Mouse (Mus musculus) brain, embryonic 18.5 days (tissue): ENCODE data around the gene Card9.
A peak's percentile ranks its signal among the peaks of the same experiment; 100 is the strongest.

ENCODE experiments used
- DNase-seq: peaks from one replicate; pipeline ENCODE4 v3.0.0-alpha.2; 2012; ENCODE audit warnings: low read depth, low spot score

Card9 gene

DNA sequence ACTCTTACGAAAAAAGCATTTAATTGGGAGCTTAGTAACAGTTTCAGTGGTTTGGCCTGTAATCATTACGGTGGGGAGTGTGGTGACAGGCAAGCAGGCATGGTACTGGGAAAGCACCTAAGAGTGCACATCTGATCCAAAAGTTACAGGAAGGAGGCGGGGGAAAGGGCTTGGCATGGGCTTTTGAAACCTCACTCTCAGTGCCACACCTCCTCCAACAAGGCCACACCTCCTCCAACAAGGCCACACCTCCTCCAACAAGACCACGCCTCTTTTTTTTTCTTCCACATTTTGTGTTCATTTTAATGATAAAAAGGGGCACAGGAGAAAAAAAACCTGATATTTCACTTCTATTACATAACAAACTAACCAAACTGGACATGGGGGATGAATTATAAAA lies 32.9 kb downstream of the Card9 start:
- DNase-seq = no peak

DNA sequence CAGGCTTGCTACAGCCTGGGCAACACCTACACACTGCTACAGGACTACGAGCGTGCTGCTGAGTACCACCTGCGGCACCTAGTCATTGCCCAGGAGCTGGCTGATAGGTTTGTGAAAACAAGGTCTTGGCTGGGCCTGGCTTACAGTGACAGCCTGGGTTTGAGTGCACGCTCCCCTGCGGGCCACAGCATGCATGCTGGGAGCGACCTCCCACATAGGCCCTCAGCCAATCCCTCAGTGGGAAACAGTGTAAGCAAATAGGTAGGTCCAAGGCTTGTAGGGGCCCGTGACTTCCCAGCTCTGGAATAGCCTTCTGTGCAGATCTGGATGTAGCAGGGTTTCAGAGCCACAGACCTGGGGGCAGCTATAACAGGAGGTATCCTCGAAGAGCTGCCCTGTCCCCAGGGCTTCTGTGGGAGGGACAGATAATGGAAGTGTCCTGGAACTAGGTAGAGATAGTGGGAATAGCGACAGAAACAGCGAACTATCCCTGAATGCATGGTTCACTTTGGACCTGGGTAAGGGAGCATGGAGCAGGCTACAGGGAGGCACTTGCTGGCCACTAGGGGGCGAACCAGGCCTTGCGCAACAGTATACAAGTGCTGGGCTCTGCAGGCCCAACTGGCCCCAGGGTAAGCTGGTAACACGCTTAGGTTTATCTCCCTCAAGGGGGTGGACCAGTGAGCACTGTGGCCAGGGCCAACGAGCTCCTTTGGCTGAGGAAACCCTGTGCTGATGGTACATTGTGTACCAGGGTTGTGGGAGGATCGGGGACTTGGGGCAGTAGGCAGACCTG lies 35.1 kb downstream of the Card9 start:
- DNase-seq = no peak

DNA sequence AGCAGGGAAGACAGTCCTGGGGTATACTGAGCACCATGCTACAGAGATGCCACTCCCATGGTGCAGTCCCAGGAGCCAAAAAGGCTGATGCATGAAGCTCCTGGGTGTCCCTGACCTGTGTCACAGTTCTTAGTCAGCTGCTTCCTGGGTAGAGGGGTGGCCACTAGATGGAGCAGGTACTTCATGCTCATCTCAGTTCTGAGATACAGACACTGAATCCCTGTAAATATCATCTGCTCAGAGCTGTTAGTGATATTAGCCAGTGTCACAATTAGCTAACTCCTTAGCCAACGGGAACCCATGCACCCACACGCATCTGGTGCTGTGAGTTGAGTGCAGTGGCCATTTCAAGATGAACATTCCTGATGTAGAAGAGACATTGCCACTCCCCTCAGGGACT lies 35.8 kb downstream of the Card9 start:
- DNase-seq = no peak

DNA sequence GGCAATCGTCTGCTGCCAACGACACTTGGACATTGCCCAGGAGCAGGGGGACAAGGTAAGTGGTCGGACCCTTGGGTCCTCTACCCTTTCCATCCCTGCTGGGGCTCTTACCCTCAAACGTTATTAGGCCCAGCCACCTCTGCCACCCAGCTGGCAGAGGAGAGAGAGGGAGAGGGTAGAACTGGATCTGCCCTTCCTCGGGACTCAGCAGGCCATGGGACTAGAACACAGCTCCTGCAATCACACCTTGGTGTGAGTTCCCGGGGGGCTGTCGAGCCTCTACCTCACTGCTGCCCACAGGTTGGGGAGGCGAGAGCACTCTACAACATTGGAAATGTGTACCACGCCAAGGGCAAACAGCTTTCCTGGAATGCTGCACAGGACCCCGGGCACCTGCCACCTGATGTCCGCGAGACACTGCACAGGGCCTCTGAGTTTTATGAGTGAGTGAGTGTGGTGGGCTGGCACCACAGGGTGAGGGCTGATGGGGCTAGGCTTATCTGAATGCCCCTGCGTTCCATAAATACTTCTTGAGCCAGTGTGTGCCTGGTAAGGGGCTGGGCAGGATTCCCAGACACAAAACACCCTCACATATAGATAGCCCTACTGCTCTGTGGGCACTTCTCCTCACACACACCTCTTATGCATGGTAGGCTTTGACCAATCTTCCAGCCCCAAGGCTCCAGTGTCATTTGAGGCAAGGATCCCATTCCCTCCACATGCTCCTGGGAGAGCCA lies 37.0 kb downstream of the Card9 start:
- DNase-seq = no peak

DNA sequence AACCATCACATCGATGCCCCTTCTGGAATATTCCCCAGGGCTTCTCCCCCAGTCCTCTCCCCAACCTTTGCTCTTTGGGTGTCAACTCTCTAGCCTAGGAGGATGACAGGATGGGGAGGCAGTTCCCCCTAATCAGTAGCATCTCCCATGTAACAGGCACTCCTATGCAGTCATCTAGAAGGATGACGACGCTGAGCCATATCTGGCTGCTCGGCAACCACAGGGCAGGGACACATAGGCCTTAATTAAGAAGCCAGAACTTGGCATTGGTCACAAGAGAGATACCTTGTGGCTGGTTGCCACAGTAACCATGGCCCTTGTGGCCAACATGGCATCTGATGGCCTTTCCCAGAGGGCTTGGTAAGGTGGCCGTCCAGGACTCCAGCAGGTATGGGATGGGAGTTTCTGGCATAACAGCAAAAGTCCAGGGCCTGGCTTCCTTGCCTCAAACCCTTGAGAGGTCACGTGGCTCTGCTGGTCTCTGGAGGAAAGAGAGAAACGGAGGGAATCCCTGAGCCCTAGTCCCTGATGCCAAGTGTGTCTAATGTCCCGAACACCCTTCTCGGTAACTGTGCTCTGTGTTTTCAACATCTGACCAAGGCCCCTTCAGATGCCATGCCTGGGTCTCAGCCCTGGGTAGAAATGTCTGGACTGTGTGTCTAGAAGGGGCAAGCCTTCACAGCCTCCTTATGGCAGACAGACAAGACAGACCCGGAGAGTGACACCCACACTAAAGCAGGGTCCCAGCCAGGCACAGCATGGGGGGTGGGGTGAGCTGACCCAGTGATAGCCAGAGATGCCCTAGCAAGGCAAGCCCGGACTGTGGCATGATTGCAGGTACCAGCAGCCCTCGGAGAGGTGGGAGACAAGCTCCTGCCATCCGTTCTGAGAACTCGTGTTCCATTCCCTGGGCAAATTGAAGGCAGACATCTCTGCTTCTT lies 40.2 kb downstream of the Card9 start:
- DNase-seq = no peak

DNA sequence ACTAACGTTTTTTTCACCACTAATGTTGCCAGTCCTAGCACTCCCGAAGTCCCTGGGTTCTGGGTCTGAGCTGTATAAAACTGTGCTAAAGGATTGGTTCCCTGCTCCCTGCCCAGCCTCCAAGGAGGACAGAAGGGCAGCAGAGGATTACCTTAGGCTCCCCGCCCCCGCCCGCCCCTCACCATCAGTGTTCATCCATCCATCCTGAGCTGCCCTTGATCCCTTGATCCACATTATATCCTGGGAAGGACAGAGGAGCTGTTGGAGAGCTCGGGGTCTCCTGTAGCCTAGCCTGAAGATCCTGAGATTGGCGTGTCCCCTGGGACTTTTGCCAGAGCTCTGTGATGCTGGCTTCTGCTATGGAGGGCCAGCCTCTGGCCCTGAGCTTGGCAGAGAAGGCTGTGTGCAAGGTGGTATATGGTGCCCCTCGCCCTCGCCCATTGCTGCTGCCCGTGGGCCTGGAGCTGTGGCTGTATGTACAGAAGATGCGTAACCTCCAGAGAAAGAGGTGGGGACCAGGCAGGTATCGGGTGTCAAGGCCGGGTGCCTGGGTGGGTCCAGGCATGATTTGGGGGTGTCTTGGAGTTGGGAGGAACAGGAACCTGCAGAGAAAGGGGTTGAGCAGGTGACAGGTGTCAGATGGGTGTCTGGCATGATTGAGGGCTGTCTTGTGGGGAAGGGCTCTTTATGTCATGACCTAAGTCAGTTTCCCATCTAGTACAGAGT lies 41.0 kb downstream of the Card9 start:
- DNase-seq = no peak

DNA sequence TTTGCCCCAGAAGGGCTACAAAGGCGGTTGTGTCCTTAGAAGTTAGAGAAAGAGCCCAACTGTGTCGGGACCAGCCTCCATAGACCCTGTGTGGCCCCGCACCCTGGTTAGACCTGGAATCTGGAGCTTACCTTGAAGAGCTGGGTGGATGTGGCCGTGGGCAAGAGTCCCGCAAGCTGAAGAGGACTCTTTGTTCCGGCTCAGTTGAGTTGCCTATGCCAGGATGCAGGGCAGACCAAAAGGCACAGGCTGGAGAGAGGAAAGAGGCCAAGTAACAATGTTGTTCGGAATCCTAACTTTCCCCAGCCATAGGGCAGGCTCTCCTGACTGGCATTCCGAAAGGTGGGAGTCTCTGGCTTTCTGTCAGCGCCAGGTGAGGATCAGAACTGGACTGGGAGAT lies 41.6 kb downstream of the Card9 start:
- no peak for DNase-seq

DNA sequence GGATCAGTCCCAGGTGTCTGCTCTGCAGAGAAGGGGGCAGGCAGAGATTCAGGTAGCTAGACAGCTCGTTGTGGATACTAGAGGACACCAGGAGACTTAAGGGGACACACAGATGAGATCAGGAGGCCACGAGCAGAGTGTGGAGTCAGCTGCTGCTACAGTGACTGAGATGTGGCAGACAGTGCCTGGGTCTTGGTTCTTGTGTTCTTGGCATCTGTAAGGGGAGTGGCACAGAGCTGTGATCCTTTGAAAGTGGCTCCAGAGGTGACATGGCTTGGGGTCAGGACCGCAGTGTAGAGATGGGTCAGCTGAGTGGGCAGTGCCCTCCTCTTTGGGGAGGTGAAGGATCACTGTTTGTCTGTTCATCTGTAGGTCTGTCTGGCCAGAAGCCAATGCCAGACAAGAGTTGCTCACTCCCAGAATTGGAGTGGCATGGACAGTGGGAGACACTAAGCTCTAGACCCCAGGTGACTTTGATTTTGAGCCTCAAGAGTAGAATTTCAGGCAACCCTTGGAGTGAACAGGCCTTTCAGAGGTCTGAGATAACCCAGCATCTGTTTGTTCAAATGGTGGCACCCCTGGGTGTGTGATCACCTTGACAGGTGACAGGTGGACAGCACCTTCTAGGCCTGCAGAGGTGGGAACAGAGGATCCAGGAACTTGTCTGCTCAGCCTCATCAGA lies 42.6 kb downstream of the Card9 start:
- DNase-seq = no peak

DNA sequence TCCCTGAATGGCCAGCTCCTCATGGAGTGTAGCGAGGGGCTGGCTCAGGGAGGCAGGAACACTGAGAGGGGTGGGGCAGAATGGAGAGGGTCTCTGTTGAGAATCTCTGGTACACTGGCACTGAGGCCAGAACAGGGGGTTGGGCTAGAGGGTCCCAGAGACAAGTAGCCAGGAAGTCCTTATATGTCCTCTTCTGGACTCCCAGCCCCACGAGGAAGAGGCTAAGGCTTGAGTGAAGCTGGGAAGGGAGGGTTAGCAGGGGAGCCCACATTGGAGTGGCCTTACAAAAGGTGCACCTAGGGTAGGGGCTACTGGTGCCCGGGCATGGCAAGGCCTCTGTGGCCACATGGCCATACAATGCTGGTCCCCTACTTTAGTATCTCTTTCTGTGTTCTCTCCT lies 43.3 kb downstream of the Card9 start:
- no peak for DNase-seq

DNA sequence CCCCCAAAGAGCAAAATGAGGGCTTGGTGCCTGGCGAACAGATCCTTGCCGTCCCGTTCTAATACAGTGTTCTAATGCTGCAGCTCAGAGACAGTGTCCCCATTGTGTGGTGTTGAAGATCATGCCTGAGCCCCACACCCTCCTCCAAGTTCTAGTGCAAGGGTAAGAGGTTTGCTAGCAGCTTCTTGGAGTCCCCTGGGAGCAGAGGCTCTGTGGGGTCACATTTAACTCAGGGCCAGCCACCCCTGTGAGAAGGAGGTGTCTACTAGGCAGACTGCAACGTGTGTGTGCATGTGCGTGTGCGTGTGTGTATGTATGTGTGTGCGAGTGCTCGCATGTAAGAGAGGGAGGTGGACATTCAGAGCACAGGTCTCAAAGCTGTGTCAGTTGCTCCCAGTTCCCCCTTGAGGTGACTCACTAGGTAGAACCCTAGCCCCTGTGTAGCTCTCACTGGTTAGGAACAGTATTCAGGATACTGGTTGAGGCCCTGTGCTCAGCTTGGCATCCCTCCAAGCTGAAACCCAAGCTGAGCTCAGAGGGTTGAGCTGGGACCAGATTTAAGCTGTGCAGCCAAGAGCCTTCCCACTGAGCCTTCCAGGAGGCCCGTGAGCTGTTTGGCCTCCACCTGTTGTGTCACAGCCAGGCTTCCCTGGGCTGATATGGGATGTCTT lies 44.0 kb downstream of the Card9 start:
- no peak for DNase-seq

DNA sequence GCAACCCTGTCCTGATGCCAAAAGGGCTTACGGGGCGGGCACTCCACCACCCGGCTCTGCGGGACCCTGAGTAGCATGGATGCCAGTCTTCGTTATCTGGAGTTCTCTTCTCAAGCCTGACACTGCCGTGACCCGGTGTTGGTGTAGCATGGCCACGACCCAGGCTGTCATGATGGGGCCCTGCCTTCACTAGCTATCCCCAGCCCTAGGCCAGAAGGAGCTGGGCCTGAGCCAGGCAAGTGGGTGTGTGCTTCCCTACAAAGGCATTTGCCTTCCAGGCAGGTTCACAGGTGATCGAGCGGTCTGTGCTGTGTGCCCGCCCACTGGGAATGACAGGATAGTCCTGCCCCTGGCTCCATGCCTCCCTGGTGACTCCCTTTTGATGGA lies 44.8 kb downstream of the Card9 start:
- no peak for DNase-seq

DNA sequence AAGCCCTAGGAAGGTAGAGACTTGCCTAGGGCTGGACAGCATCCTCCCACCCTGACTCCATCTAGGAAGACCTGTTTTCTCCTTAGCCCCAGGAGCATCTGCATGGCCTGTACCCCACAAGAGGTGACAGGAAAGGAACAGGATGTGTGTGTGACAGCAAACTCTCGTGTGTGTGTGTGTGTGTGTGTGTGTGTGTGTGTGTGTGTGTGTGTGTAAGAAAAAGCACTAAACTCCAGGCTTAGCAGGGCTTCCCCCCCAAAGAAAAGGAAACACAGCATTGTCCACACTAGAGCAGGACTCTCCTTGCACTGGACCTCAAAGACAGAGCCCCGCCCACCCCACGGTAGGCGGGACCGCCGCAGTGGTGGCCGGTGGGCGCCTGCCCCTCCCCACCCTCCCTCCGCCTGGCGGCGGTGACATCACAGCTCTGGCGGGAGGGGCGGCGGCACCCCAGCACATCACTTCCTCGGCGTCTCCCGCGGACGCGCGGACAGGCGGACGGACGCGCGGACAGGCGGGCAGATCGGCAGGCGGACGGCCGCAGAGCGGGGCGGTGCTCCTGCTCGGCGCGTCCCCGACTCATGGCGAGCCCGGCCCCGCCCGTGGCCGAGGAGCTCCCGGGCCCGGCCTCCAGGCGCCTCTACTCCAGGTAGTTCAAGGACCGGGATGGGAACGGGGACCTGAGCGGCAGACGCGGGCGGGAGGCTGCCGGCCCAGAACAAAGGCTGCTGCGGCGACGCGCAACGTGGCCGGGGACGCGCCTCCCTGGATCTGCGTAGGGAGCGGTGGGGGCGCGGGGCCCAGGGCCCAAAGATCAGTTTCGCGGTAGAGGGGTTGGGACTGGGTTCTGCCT lies 45.4 kb downstream of the Card9 start, which contains the start of gene Gpsm1:
TSS of gene Gpsm1 (plus strand) at position 444 of the 853 bp plus-strand sequence.
- DNase-seq = peak; percentile 65

DNA sequence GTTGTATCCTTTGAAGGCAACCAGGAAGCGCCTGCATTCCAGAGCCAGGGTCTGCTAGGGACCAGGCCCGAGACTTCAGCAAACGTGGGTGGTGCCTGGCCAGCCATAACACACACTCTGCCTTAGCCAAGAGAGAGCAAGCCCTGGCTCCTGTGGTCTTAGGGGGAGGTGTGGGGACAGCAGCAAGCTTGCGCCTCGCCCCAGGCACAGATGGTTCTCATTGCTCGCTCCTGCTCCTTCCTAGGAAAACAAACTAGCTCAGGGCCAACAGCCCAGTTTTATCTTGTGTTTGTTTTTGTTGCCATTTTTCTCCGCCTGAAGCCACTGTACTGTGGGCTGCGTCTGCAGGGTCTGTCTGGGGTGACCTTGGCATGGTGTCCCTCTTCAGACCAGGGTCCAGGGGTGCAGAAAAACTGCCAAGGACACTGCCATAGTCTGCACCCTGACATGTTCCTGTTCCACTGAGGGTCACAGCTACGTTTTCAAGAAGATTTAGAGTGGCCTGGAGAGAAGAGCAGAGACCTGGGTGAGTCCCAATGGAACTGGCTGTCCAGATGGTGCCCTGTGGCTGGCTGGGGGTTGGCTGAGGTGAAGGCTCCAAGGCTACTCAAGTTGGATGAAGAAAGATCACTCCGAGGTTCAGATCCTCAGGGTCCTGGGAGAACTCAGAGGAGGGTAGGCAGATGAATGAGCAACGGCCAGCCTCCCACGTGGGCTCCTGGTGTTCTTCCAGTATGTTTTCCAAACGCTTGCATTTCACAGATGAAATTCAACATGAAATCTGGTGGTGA lies 46.2 kb downstream of the Card9 start:
- DNase-seq = no peak

DNA sequence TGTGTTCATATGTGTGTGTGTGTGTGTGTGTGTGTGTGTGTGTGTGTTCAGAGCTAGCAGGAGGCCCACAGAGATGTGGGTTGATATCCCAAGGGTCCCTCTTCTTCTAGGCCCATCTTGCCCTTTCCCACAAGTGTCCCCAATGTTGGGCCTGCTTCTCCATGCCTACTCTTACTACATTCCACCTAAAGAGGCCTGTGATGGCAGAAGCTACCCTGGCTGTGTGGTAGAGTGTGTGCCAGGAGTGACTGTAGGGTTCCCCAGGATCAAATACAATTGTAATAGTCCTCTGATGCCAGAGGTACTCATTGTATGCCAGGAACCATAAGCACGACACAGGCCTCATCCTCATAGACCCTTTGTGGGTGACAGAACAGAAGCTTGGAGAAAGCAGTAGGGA lies 47.3 kb downstream of the Card9 start:
- no peak for DNase-seq

DNA sequence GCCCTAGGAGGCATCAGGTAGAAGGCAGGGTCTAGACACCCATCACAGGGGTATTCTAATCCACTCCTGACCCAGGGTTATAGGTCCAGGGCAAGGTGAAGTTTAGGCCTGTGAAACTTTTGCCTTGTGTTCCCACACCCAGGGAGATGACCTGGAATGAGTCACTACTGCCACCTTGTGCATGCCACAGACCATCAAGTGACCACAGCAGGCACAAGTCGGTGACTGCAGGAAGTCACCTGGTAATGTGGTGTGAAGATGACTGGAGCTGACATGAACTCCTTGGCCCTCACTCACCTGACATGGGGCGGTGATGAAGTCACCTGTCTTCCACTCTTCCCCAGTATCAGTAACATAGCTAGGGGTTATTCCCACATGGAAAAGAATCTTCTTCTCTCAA lies 47.9 kb downstream of the Card9 start:
- no peak for DNase-seq

DNA sequence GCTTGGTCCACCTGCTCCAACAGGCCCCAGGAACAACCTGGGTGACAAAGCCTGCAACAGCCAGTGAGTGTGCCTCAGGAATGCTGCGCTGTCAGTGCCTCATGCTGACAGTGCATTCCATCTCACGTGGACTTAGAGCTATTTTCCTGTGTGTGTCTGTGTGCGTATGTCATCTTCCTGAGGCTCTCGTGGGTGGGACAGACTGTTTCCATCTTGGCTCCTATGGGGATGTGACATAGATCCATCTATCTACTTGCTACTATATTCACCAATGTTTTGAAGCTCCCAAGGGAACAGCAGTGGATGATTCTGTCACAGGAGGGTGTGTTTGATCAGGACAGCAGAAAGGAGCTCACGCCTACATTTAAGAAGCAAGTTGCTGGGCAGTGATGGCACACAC lies 48.8 kb downstream of the Card9 start:
- DNase-seq = no peak

DNA sequence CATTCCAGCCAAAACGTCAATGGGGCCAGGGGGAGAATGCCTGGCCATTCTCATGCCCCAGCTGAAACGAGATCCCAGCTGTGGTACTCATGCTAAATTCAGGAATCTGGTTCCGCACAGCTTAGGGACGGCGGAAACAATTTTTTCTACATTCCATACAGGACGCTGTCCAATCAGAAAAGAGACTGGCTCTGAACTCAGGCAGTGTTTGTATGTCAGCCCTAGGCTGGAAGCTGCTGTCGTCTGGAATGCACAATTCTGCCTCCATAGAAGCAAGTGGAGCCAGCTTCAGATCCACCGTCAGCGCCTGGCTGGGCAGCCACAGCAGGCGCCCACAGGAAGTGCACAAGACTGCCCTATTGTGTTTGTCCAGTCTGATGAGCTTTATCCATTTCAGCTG lies 51.0 kb downstream of the Card9 start:
- DNase-seq = no peak

DNA sequence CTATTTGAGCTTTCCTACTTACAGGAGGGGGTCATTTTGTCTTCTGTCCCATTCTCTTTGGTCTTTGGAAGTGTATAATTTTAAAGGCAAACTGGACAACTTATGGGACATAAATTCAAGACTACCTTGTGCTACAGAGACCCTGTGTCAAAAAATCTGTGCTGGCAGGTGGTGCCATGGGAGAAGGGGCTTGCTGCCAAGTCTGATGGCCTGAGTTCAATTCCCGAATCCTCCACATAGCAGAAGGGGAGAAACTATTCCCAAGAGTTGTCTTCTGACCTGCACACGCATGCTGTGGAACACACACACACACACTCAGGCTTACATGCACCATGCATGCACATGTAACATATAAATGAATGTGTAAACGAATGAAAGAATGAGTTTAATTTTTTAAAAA lies 54.0 kb downstream of the Card9 start:
- DNase-seq = no peak

DNA sequence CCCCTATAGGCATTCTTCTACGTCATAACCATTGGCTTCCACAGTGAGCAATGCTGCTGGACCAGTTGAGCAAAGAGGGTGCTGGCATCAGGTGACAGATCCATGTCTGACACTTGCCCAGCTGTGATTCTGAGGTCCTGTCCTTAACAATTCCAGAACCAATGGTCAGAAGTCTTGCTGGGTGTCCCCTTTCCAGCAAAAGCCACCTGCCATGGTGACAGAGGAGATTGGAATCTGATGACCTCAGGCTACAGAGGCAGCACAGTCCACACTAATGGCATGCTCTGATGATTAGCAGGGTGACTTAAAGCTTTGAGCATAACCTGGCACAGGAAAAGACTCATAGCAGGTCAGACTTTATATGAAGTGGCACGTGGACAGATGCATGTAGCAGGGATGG lies 55.2 kb downstream of the Card9 start:
- DNase-seq = no peak
